Mouse (Mus musculus): Measurements from ENCODE around the gene Amotl1. TPM values are rescaled to one million over a fixed set of nuclear protein-coding genes. Genes with fewer than 3 reads are reported as not detected.

Gene Amotl1
- 70.2 and 89.1 TPM in 2 replicates for total RNA-seq (2014; rRNA removed; ENCODE audit: low replicate concordance)
- polyA plus RNA-seq (2015; fragmentation: Nextera tagmentation; extraction: Ambion mirVana), result 10.4 and 11.7 TPM in 2 replicates

DNA sequence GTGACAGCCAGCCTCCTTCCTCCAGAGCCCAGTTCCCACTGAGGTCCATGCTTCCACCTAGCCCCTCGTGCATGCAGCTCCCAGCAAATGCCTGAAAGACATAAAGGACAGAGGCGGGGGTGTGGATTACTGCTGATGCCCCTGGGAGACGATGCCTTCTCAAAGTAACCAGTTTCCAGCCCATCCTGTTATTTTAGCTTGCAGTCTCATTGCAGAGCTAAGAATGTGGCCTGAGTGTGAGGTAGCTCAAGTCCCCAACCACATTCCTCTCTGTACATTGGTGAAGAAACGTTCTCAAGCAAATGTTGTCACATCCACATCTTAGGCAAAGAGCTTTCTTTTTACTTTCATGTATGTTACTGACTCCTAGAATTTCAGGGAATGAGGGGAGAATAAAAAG is at the start of gene Amotl1:
Gene Amotl1 (minus strand): TSS at position 101 of the 400 bp plus-strand sequence.
- DNase-seq (ENCODE audit: low spot score) (no peak), ATAC-seq (ENCODE audit: insufficient read depth, low read depth) (no peak)
- WGBS, result 67% methylated on average over 4 of the region's 4 CpGs
- Histone ChIP-seq H3K9ac (replicated peaks; ENCODE audit: low read depth, low read length) (no peak within 1 kb of the TSS), H3K4me2 (ENCODE audit: low read depth, low read length) (no peak within 1 kb of the TSS), H3K4me1 (ENCODE audit: control insufficient read depth, insufficient read depth) (peaks cover 24% of the 10 kb centered on the region), H3K4me3 (ENCODE audit: low read depth, low read length) (no peak within 1 kb of the TSS), H3K27me3 (ENCODE audit: control insufficient read depth, insufficient read depth, low read length) (no peaks in the 10 kb centered on the region), H3K36me3 (replicated peaks; ENCODE audit: control insufficient read depth, insufficient read depth, low read length) (no peaks in the 10 kb centered on the region), H3K27ac (ENCODE audit: low read depth) (no peak within 1 kb of the TSS), H3K9me3 (replicated peaks; ENCODE audit: control insufficient read depth, low read length) (no peaks in the 10 kb centered on the region)
- TF ChIP-seq CTCF (IDR thresholded peaks at IDR 0.05; ENCODE audit: low read depth) (no peak), EP300 (IDR thresholded peaks at IDR 0.05; ENCODE audit: low read depth) (no peak)

DNA sequence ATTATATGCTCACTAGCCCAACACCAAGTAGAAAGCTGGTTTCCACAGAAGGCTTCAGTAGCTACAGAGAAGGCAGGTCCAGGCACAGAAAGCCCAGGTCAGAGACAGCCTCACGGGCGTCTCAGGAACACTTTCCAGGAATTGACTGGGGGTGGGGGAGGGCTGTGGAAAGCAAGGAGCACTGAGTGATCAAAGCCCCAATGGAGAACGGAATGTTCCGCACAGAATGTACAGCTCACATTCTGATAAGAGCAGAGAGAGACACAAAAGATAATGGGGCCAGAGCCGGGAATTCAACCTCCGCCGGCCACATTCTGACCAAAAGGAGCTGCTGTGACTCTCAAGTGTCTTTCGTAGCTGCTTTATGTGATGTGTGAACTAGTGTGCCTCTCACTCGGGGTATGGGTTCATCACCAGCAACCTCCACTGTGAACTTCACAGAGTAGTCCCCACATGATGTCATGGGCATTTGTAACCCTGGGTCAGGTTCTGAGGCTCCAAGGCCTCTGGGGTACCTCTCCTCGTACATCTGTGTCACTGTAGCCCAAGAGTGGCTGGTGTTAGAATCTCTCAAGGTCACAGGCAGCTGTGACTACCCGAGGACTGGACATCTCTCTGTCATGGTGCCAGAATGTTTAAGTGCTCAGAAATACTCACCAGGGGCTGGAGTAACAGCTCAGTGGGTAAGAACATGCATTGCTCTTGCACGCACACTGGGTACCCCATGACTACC is 44.7 kb upstream of the Amotl1 start:
- Histone ChIP-seq H3K27ac (ENCODE audit: low read depth) (peak overlapping the region; percentile 93), H3K36me3 (replicated peaks; ENCODE audit: control insufficient read depth, insufficient read depth, low read length) (no peaks in the 10 kb centered on the region), H3K27me3 (ENCODE audit: control insufficient read depth, insufficient read depth, low read length) (no peaks in the 10 kb centered on the region), H3K4me2 (ENCODE audit: low read depth, low read length) (0 out of 2 replicates have a peak overlapping the region, but pooled peaks have one; percentile 12), H3K4me3 (ENCODE audit: low read depth, low read length) (no peak overlapping the region), H3K9me3 (replicated peaks; ENCODE audit: control insufficient read depth, low read length) (no peaks in the 10 kb centered on the region), H3K9ac (replicated peaks; ENCODE audit: low read depth, low read length) (no peak overlapping the region), H3K4me1 (ENCODE audit: control insufficient read depth, insufficient read depth) (peaks cover 22% of the 10 kb centered on the region)
- WGBS, result 12% methylated on average over 12 of the region's 12 CpGs
- no peak for TF ChIP-seq CTCF (IDR thresholded peaks at IDR 0.05; ENCODE audit: low read depth)
- TF ChIP-seq EP300 (IDR thresholded peaks at IDR 0.05; ENCODE audit: low read depth), result peak; percentile 100
- ATAC-seq (ENCODE audit: insufficient read depth, low read depth) (peak; percentile 94), DNase-seq (ENCODE audit: low spot score) (peak; percentile 88)

DNA sequence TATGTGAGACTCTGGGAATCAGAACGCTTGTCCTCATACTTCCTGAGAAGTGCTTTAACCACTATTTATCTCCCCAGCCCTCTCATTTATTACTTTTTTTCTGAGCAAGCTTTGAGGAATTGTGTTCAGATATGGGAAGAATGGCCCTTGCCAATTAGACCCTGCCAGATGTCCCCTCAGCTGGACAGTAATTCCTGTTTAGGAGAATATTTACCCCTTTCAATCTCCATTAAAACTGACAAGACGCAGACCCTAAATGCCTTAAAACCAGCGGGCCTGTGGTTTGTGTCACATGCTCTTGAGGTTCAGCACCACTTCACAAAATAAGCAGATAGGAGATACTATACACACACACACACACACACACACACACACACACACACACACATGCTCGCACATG is 39.5 kb upstream of the Amotl1 start:
- TF ChIP-seq CTCF (IDR thresholded peaks at IDR 0.05; ENCODE audit: low read depth) (no peak), EP300 (IDR thresholded peaks at IDR 0.05; ENCODE audit: low read depth) (no peak)
- WGBS, result 67% methylated on average over 4 of the region's 4 CpGs
- Histone ChIP-seq H3K4me1 (ENCODE audit: control insufficient read depth, insufficient read depth) (peaks cover 23% of the 10 kb centered on the region), H3K9ac (replicated peaks; ENCODE audit: low read depth, low read length) (no peak overlapping the region), H3K4me2 (ENCODE audit: low read depth, low read length) (no peak overlapping the region), H3K36me3 (replicated peaks; ENCODE audit: control insufficient read depth, insufficient read depth, low read length) (no peaks in the 10 kb centered on the region), H3K27me3 (ENCODE audit: control insufficient read depth, insufficient read depth, low read length) (no peaks in the 10 kb centered on the region), H3K27ac (ENCODE audit: low read depth) (0 out of 2 replicates have a peak overlapping the region, but pooled peaks have one; percentile 0), H3K9me3 (replicated peaks; ENCODE audit: control insufficient read depth, low read length) (no peaks in the 10 kb centered on the region), H3K4me3 (ENCODE audit: low read depth, low read length) (no peak overlapping the region)
- DNase-seq (ENCODE audit: low spot score), result no peak
- no peak for ATAC-seq (ENCODE audit: insufficient read depth, low read depth)

DNA sequence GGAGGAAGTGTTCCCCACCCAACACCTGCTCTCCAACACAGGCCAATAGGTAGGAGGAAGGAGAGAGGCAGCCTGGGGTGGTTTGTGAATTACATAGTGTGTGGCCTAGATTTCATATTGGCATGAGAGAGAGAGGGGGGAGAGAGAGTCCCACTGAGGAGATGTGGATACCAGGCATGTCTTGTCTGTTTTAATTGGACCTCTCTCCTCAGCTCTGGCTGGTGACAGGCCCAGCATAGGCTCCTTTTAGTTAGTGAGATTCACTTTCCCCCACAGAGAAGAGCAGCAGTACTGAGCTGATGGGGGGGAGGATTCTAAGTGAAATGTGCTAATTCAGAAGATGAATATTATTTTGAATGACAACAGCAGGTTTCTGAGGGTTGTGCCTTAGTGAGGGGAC is 37.9 kb upstream of the Amotl1 start:
- TF ChIP-seq CTCF (IDR thresholded peaks at IDR 0.05; ENCODE audit: low read depth), result no peak
- TF ChIP-seq EP300 (IDR thresholded peaks at IDR 0.05; ENCODE audit: low read depth), result no peak
- no peak overlapping the region for H3K4me3 ChIP-seq (ENCODE audit: low read depth, low read length)
- peaks cover 12% of the 10 kb centered on the region for H3K4me1 ChIP-seq (ENCODE audit: control insufficient read depth, insufficient read depth)
- no peak overlapping the region for H3K27ac ChIP-seq (ENCODE audit: low read depth)
- no peak overlapping the region for H3K9ac ChIP-seq (replicated peaks; ENCODE audit: low read depth, low read length)
- H3K4me2 ChIP-seq (ENCODE audit: low read depth, low read length), result no peak overlapping the region
- 0 out of 2 replicates have a peak, but pooled peaks cover 6% of the 10 kb centered on the region for H3K9me3 ChIP-seq (replicated peaks; ENCODE audit: control insufficient read depth, low read length)
- no peaks in the 10 kb centered on the region for H3K27me3 ChIP-seq (ENCODE audit: control insufficient read depth, insufficient read depth, low read length)
- DNase-seq (ENCODE audit: low spot score), result no peak
- H3K36me3 ChIP-seq (replicated peaks; ENCODE audit: control insufficient read depth, insufficient read depth, low read length), result no peaks in the 10 kb centered on the region
- ATAC-seq (ENCODE audit: insufficient read depth, low read depth), result no peak

DNA sequence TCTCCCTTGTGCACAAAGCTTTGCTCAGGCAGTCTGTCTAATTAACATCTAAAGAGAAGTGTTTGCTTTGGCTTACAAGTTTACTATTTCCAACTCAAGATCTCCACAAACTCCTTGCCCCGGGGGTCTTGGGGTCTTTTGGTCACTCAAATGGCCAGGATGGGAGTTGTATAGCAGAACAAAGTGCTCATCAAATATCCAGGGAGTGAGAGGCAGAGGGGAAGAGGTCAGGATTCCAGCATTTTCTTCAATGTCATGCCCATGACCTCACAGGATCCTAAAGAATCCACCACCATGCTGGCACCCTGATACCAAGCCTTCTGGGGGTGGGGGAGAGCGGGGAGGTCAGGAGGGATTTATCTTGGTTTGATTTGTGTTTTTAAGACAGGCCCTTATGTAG is 35.7 kb upstream of the Amotl1 start:
- Histone ChIP-seq H3K4me2 (ENCODE audit: low read depth, low read length) (no peak overlapping the region), H3K27ac (ENCODE audit: low read depth) (no peak overlapping the region), H3K36me3 (replicated peaks; ENCODE audit: control insufficient read depth, insufficient read depth, low read length) (no peaks in the 10 kb centered on the region), H3K9ac (replicated peaks; ENCODE audit: low read depth, low read length) (no peak overlapping the region), H3K27me3 (ENCODE audit: control insufficient read depth, insufficient read depth, low read length) (no peaks in the 10 kb centered on the region), H3K4me3 (ENCODE audit: low read depth, low read length) (no peak overlapping the region), H3K4me1 (ENCODE audit: control insufficient read depth, insufficient read depth) (peaks cover 18% of the 10 kb centered on the region), H3K9me3 (replicated peaks; ENCODE audit: control insufficient read depth, low read length) (0 out of 2 replicates have a peak, but pooled peaks cover 6% of the 10 kb centered on the region)
- no peak for TF ChIP-seq CTCF (IDR thresholded peaks at IDR 0.05; ENCODE audit: low read depth)
- TF ChIP-seq EP300 (IDR thresholded peaks at IDR 0.05; ENCODE audit: low read depth), result no peak
- DNase-seq (ENCODE audit: low spot score) (no peak), ATAC-seq (ENCODE audit: insufficient read depth, low read depth) (no peak)
- WGBS, result 74% methylated on average over 2 of the region's 2 CpGs

All from heart, postnatal 0 days (tissue).